Mouse (Mus musculus) left cerebral cortex, postnatal 10 days (tissue): ENCODE results near the gene Tjp3. TPM values are rescaled to one million over a fixed set of nuclear protein-coding genes. Genes with fewer than 3 reads are reported as not detected.
A peak's percentile ranks its signal among the peaks of the same experiment; 100 is the strongest.

Experiments
- DNase-seq, 2 experiments: peaks; one replicate each; pipeline ENCODE4 v3.0.0; 2021 to 2022; ENCODE audit warnings: low spot score in 2 of 2, mixed read lengths in 1 of 2; ENCODE audit errors: extremely low spot score in 1 of 2
- intact Hi-C: fragments of 180-260 bp; cut with DNase I; formaldehyde crosslinking; loops from one replicate; pipeline ENCODE4 v1.15.1; 2025
- total RNA-seq, 2 experiments: library from RNA; stranded (reverse); gene quantifications; 2 replicates each; pipeline ENCODE4 v1.2.3; 2021

Gene Tjp3
- total RNA-seq, 2 experiments from 2014 or later = 0.39 to 0.49 TPM

DNA sequence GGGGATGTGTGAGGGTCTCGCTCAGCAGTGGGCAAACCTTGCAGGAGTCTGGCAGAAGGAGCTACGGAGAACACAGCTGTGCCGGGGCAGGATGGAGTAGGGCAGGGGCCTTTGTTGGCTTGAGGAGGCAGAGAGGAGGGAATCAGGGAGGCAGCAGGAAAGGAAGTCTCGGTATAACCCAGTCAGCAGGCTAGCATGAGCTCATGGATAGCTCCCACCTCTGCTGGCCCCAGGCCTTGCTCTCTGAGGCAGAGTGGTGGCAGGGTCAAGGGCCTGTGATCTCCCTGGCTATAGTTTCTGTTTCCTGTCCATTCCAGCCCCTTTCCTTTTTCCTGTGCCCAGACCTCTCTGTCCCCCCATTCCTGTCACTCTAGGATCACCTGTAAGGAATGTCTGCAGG, 10.9 kb upstream of the Tjp3 start:
- intact Hi-C loops = no loop called here
- DNase-seq = no peak

- DNase-seq = no peak
- intact Hi-C loops = no loop called here
Measured at GRCm38 (mm10) chr10:81301321-81301720, 9.9 kb upstream of the Tjp3 start.

DNA sequence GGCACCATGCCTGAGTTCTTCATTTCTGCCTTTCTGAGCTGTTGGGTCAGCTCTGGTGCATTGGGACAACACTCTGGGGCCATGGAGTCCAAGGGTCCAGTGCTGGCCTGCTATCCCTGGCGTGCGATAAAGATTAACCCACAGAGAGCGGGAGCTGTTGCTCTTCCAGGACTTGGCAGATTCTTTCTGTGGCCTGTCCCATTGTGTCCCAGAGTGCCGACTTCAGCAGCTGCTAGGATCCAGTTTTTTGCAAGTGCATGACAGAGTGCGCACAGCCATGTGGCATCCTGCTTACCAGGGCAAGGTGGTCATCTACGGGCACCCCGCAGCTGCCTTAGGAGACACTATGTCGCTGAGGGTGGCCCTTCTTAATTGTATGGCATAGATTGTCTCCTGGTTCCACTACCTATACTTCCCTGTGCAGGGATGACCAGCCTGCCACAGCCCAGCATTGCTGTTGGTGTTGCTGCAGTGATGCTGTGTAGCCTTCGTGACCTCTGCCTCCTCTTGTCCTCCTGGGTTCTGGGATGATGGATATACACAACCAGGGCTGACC, 9.0 kb upstream of the Tjp3 start:
- no peak for DNase-seq

GRCm38 (mm10) chr10:81299585-81300351, 8.4 kb upstream of the Tjp3 start:
- intact Hi-C loops = no loop called here
- DNase-seq = no peak

More for the DNA sequence above, 9.0 kb upstream of the Tjp3 start:
- intact Hi-C loops = no loop called here

- intact Hi-C loops = no loop called here
- DNase-seq = peak in 1 of 2 experiments; percentile 48
Measured at GRCm38 (mm10) chr10:81298369-81299100, 7.2 kb upstream of the Tjp3 start.

- DNase-seq = peak in 1 of 2 experiments; percentile 57
- intact Hi-C loops = no loop called here
Measured at GRCm38 (mm10) chr10:81297845-81298244, 6.5 kb upstream of the Tjp3 start.

- intact Hi-C loops = no loop called here
- DNase-seq = no peak
Measured at GRCm38 (mm10) chr10:81297246-81297645, 5.9 kb upstream of the Tjp3 start.

- intact Hi-C loops = no loop called here
- peak in 1 of 2 experiments; percentile 55 for DNase-seq
Measured at GRCm38 (mm10) chr10:81295185-81295584, 3.8 kb upstream of the Tjp3 start.

DNA sequence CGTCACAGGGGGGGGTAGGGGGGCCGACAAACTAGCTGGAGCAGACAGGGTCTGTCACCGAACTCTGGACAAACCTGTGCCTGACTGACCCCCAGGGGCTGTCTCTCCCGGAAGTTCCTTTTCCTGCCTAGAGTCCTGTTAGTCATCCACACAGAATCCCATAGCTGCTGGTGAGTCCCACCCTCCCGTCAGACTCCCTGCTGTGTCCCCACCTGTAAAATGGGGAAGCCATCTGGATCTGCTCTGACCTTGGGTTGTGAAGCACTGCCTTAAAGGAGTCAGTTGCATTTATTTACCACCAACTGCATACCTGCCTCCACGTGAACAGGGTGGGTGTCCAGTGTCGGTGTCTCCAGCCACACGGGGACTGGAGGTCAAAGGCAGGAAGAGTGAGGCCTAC, 3.1 kb upstream of the Tjp3 start:
- intact Hi-C loops = no loop called here

DNA sequence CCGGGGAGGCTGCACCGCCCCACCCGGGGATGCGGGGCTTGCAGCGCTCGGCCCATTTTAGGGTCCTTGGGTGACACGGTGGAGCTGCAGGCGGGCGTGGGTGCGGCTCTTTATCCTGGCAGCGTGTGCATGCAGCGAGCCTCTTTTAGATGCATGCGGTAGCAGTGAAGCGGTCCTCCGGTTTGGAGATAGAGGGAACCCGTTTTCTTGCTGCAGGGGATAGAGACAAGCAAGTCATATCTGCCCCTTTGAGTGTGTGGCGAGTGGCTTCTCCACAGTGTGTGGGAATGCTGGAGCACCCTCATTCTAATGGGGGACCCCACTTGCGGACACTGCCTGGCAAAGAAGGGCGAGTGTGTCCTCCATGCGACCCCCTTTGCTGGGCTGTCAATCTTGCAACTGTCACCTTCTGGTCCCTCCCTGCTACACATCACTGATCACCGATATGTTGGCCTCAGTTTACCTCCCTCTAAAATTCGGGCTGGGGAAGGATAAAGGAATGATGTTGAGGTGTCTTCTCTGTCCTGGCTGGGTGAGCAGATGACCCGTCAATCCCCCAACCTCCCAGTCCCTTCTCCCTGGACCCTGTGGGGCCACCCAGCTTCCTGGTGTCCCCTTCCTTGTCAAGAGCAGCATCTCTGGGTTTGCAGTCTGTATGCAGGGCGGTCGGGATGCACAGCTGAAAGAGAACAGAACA, 2.1 kb upstream of the Tjp3 start:
- intact Hi-C loops = no loop called here
- no peak for DNase-seq

More for the DNA sequence above, 3.1 kb upstream of the Tjp3 start:
- peak in 1 of 2 experiments; percentile 49 for DNase-seq

GRCm38 (mm10) chr10:81292554-81293333, 1.4 kb upstream of the Tjp3 start, which contains the start of gene Pip5k1c:
Pip5k1c (plus strand) TSS chr10:81292963.
- intact Hi-C loops = no loop called here
- DNase-seq = peak; percentile 99

GRCm38 (mm10) chr10:81290698-81291460, 502 bp downstream of the Tjp3 start:
- intact Hi-C loops = loop anchor here (2.0 kb wide), 1 partner anchor 62 kb away; no protein-coding TSS in a partner anchor
- peak in 1 of 2 experiments; percentile 68 for DNase-seq

DNA sequence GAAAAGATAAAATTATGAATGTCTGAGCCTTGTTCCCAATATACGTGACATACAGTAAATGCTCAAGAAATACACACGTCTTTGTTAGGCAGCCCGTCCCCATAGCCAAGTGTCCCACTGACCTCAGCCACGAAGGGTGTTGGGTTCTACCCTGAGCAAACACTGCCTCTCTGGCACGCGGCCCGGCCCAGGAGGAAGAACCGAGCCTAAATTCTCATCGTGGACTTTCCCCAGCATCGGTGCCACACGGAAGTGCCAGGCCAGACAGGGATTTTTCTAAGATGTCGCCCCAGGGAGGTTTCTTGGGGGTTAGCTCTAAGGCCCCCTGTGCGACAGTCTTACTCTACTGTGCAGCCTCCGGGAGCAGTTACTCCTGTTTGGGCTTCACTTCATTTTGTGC, 1.6 kb downstream of the Tjp3 start:
- no peak for DNase-seq
- intact Hi-C loops = loop anchor here (2.0 to 5.0 kb wide), 2 partner anchors 32 to 63 kb away; partner anchors contain the start of gene Cactin

GRCm38 (mm10) chr10:81289278-81289677, 2.1 kb downstream of the Tjp3 start:
- DNase-seq = peak; percentile 60 to 78
- intact Hi-C loops = loop anchor here (5.0 kb wide), 1 partner anchor 33 kb away; the partner anchor contains the start of gene Cactin

DNA sequence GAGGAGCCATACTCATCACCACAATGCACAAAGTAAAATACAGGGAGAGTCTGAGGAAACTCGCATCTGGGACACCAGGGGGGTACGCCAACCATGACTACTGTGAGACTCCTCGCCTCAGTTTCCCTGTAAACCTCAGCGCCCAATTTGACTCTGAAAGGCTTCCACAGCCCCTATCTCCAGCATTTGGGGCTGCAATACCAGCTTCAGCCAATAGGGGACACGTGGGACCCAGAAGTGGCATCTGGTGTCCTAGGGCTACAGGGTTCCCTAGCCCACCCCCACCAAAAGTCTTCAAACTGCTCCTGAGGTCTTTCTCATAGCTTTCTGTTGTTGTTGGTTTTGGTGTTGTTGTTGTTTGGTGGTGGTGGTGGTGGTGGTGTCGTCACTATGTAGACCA, 2.8 kb downstream of the Tjp3 start:
- intact Hi-C loops = loop anchor here (5.0 kb wide), 1 partner anchor 34 kb away; the partner anchor contains the start of gene Cactin
- DNase-seq = no peak

GRCm38 (mm10) chr10:81287513-81288157, 3.7 kb downstream of the Tjp3 start:
- intact Hi-C loops = loop anchor here (5.0 kb wide), 1 partner anchor 35 kb away; the partner anchor contains the start of gene Cactin
- DNase-seq = peak in 1 of 2 experiments; percentile 72

DNA sequence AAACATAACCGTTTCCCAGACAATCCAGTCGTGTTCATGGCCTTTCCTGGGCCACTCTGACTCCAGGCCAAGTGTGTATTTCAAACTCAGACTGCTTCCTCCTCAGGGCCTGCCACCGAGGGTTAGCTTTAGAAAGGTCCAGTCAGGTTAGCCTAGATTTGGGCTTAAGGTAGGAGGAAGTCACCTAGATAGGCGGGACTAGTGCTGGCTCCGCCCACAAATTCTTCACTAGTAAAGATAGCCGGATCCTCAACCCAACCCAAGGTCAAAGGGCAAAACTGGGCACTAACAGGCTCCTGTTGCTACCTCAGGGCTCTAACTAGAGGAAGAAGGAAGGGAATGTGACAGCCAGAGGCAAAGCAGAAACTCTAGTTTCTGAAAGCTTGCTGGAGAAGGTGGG, 4.8 kb downstream of the Tjp3 start:
- no peak for DNase-seq
- intact Hi-C loops = loop anchor here (5.0 kb wide), 1 partner anchor 36 kb away; the partner anchor contains the start of gene Cactin
